Mouse (Mus musculus) intestine, embryonic 16.5 days (tissue): ENCODE measurements around the gene Slc22a23. TPM values are rescaled to one million over a fixed set of nuclear protein-coding genes. Genes with fewer than 3 reads are reported as not detected.
"Not testable (repeated sequence)": the region's sequence is repeated elsewhere in the genome, so short reads cannot be mapped to it uniquely, and the experiment has no call there.

Experiments
- ATAC-seq: fragments of 200-750 bp; cut with Nextera tagmentation; 2 replicates; pipeline ENCODE4 v1.8.0; 2017; ENCODE audit warnings: moderate TSS enrichment, moderate library complexity
- H3K27ac ChIP-seq: fragments of 300-500 bp; sonication (generic); 2 replicates; pipeline ENCODE4 v1.5.1; 2014; ENCODE audit warnings: mild to moderate bottlenecking, low read length
- H3K27me3 ChIP-seq: fragments of 300-500 bp; sonication (generic); replicated peaks from 2 replicates; pipeline ENCODE4 v1.6.1; 2014; ENCODE audit warnings: low read length, control low read depth, mixed read lengths; ENCODE audit not compliant: control insufficient read depth, insufficient read depth
- H3K36me3 ChIP-seq: fragments of 300-500 bp; sonication (generic); 2 replicates; pipeline ENCODE4 v1.6.1; 2014; ENCODE audit warnings: low read length, control low read depth; ENCODE audit not compliant: control insufficient read depth, insufficient read depth
- H3K4me1 ChIP-seq: fragments of 300-500 bp; sonication (generic); 2 replicates; pipeline ENCODE4 v1.6.1; 2014; ENCODE audit warnings: low read length, control low read depth, mixed read lengths; ENCODE audit not compliant: control insufficient read depth, insufficient read depth
- H3K4me2 ChIP-seq: fragments of 300-500 bp; sonication (generic); 2 replicates; pipeline ENCODE4 v1.6.1; 2014; ENCODE audit warnings: low read depth, low read length, control low read depth
- H3K4me3 ChIP-seq: fragments of 300-500 bp; sonication (generic); 2 replicates; pipeline ENCODE4 v1.5.1; 2014; ENCODE audit warnings: mild to moderate bottlenecking, low read length
- H3K9ac ChIP-seq: fragments of 300-500 bp; sonication (generic); 2 replicates; pipeline ENCODE4 v1.6.1; 2014; ENCODE audit warnings: low read depth, low read length
- H3K9me3 ChIP-seq: fragments of 300-500 bp; sonication (generic); 2 replicates; pipeline ENCODE4 v1.6.1; 2016; ENCODE audit warnings: low read length, control low read depth; ENCODE audit not compliant: control insufficient read depth
- WGBS: fragments of 180-500 bp; shearing (Covaris S2); extraction: QIAGEN DNeasy Blood & Tissue Kit; methylation state at CpG from one replicate; pipeline ENCODE4 v1.1.7; 2014; 5-methylcytosine and 5-hydroxymethylcytosine counted together
- polyA plus RNA-seq: library from polyadenylated mRNA; unstranded; fragments of >200 nt; fragmentation: Nextera tagmentation; extraction: Ambion mirVana; gene quantifications from 2 replicates; pipeline ENCODE4 v1.2.1, GENCODE M21; 2015

Gene Slc22a23
- 2.2 and 2.4 TPM in 2 replicates for polyA plus RNA-seq

DNA sequence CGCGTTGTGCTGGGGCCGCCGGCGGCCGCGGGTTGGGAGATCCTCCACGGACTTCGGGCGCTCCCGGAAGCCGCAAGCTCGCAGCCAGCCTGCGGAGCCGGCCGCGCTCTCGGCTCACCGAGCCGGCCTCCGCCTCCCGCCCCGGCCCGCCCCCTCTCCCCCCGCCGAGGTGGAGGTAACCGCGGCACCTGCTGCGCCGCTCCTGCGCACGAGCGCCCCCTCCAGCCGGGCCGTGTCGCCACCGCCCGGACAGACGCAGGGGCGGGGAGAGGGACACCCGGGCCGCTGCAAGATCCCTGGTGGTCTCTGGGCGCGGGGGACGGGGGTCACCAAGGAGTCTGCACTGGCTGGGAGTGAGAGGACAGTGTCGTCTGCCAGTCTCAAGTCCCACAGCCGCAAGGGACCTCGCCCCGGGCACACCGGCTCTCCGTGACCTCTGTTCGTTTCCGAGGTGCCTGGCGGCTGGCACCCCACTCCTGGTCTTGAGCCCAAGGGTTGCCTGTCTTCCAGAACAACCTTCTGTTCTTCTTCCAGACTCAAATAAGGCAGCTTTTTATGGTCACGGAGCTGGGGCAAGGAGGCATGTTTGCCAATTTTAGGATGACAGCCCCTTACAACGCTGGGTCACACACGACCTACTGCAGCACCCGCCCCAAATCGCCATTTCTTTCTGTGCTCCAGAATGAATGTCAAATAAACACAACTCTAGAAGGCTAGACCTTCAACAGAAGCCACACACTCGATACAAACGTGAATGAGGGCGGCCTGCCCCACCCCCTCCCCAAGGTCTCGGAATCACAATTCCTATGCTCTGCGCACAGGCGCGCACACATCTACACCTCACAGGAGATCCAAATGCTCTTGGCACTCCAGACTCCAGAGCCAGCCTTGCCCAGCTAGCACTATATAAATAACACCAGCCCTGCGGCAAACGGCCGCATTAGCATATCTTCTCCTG, at the start of gene Slc22a23:
Gene Slc22a23 (minus strand): TSS at position 55 of the 958 bp plus-strand sequence.
- ATAC-seq: peak; percentile 87
- H3K4me2 ChIP-seq: peak within 1 kb of the TSS; percentile 93
- H3K27me3 ChIP-seq: peaks cover 2% of the 10 kb centered on the region; the same call in 1 of the 2 replicates
- no peaks in the 10 kb centered on the region for H3K36me3 ChIP-seq
- peak within 1 kb of the TSS; percentile 83 for H3K9ac ChIP-seq
- 3% methylated on average over 64 of the region's 69 CpGs for WGBS
- H3K27ac ChIP-seq: peak within 1 kb of the TSS; percentile 41; the same call in 1 of the 2 replicates
- H3K4me1 ChIP-seq: peaks cover 27% of the 10 kb centered on the region
- peak within 1 kb of the TSS; percentile 74 for H3K4me3 ChIP-seq
- H3K9me3 ChIP-seq: no peaks in the 10 kb centered on the region

DNA sequence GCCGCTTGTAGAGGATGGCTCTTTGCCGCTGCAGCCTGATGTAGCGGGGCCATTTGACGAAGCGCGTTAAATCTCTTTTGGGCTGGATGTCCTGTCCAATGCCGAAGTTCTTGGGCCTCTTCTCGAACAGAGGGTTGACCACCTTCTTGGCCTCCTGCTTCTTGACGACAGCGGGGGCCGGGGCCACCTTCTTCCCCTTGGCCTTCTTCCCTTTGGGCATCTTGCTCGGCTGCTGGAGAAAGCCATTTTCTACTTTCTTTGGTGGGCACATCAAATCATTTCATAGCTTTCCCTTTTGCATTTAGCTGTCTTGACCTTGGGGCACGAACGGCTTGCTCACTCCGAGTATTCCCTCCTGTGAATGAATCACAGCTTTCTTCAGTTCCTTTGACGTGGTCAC, 49.3 kb upstream of the Slc22a23 start:
- WGBS: 81% methylated on average over 12 of the region's 16 CpGs
- ATAC-seq, H3K9me3 ChIP-seq: not testable (repeated sequence)

DNA sequence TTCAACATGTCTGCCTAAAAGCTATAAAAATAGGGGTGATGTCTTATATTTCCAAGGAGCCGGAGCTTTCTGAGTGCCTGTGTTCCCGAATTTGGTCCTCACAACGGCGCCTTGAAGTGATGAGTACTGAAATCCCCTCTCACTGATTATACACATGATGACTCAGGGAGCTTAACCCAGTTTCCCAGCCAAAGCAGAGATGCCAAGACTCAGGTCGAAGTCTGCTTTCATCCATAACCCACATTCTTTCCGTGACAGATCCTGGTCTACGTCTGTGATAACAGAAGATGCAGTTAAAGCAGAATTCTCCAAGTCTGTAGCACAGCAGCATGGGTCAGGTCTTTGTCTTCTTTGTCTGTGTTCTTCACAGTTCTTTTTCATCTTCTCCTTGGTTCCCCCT, 47.4 kb upstream of the Slc22a23 start:
- no peaks in the 10 kb centered on the region for H3K4me1 ChIP-seq
- H3K9me3 ChIP-seq: no peaks in the 10 kb centered on the region
- H3K27me3 ChIP-seq: no peaks in the 10 kb centered on the region
- H3K4me2 ChIP-seq: no peak overlapping the region
- whole genome bisulfite sequencing: 69% methylated on average over 7 of the region's 7 CpGs
- H3K36me3 ChIP-seq: no peaks in the 10 kb centered on the region
- no peak for ATAC-seq
- H3K4me3 ChIP-seq: no peak overlapping the region
- no peak overlapping the region for H3K9ac ChIP-seq
- no peak overlapping the region for H3K27ac ChIP-seq

More for the DNA sequence above, 49.3 kb upstream of the Slc22a23 start:
- not testable (repeated sequence) for H3K27me3 ChIP-seq, H3K4me3 ChIP-seq, H3K27ac ChIP-seq, H3K4me1 ChIP-seq, H3K4me2 ChIP-seq, H3K36me3 ChIP-seq, H3K9ac ChIP-seq

DNA sequence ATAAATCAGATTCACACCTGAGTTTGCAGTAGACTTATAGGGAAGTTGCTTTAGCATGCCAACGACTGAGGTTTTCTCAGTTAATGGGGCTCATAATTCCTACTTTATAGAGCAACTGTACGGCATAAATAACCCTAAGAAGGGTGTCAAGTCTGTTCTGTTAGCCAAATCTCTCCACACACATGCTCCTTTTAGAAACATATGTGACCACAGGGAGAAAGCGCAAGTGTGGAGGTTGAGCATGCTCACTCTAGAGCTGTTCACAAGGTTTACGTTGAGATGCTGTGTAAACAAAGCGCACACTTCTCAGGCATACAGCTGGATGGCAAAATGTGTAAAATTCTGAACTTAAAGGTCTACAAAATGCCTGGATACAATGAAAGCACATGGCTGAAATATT, 43.2 kb upstream of the Slc22a23 start:
- H3K27ac ChIP-seq: no peak overlapping the region
- H3K9ac ChIP-seq: no peak overlapping the region
- WGBS: 79% methylated on average over 5 of the region's 5 CpGs
- no peak overlapping the region for H3K4me2 ChIP-seq
- no peaks in the 10 kb centered on the region for H3K9me3 ChIP-seq
- no peaks in the 10 kb centered on the region for H3K4me1 ChIP-seq
- H3K36me3 ChIP-seq: no peaks in the 10 kb centered on the region
- no peaks in the 10 kb centered on the region for H3K27me3 ChIP-seq
- no peak for ATAC-seq
- H3K4me3 ChIP-seq: no peak overlapping the region

DNA sequence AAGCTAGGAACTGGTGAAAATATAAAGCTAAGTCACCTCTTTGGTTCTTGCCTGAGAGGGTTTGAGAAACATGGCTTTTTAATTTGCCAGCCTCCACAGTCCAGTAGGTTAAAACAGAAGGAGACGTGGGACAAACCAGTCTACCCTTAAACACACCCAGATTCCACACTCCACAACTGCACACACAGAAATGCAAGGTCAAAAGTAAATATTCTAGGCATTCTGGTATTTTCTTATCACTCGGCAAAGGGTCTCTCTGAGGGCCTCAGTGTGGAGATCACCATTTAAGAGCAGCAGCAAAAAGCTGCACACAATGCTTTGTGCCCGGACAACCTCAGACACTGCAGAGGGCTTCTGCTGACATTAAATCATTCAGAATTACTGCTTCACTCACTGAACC, 38.4 kb upstream of the Slc22a23 start:
- Histone ChIP-seq H3K9me3 (no peaks in the 10 kb centered on the region), H3K9ac (no peak overlapping the region), H3K4me1 (no peaks in the 10 kb centered on the region), H3K4me3 (no peak overlapping the region), H3K4me2 (no peak overlapping the region), H3K27ac (no peak overlapping the region), H3K36me3 (no peaks in the 10 kb centered on the region), H3K27me3 (no peaks in the 10 kb centered on the region)
- WGBS: 46% methylated on average over 3 of the region's 3 CpGs
- no peak for ATAC-seq

DNA sequence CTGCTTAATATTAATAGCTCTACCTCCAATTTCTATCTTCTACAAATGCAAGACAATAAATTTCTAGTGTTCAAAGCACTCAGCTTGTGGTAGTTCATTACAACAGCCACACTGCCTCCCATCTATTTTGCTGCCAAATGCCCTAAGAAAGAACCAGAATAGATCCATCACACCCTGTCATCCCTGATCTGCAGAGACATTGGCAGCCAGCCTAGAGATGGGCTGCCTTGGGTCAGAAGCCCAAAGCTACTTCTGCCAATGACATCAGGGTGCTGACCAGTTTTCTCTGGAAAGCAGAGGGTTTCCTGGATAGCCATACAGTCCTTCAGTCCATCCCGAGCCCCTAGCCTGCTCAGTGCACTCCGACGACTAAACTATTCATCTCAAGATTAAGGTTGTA, 33.9 kb upstream of the Slc22a23 start:
- WGBS: 85% methylated on average over 3 of the region's 3 CpGs
- Histone ChIP-seq H3K4me1 (no peaks in the 10 kb centered on the region), H3K36me3 (no peaks in the 10 kb centered on the region), H3K27ac (no peak overlapping the region), H3K9me3 (no peaks in the 10 kb centered on the region), H3K27me3 (no peaks in the 10 kb centered on the region), H3K4me3 (no peak overlapping the region), H3K9ac (no peak overlapping the region), H3K4me2 (no peak overlapping the region)
- no peak for ATAC-seq

DNA sequence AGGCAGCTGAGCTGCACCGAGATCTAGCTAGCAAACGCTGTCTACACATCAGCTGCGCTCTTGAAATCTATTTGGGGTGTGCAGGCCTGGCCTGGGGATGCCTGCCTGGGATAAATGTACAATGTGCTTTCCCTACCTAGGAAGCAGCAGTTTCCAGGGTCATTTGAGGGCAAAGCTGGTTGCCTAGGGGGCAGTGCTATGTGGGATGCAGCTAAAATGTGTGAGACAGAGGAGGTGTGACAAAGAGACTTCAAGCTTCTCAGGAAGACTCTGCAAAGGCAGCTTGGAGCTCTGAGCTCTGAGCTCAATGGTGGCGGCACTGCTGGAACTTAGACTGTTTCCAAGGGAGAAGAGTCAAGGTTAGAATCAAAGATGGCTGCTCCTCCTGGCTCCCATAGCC, 30.2 kb upstream of the Slc22a23 start:
- Histone ChIP-seq H3K4me1 (no peaks in the 10 kb centered on the region), H3K4me3 (no peak overlapping the region), H3K27me3 (no peaks in the 10 kb centered on the region), H3K4me2 (no peak overlapping the region), H3K9ac (no peak overlapping the region), H3K9me3 (no peaks in the 10 kb centered on the region), H3K36me3 (no peaks in the 10 kb centered on the region), H3K27ac (no peak overlapping the region)
- WGBS: 84% methylated on average over 4 of the region's 4 CpGs
- ATAC-seq: no peak

DNA sequence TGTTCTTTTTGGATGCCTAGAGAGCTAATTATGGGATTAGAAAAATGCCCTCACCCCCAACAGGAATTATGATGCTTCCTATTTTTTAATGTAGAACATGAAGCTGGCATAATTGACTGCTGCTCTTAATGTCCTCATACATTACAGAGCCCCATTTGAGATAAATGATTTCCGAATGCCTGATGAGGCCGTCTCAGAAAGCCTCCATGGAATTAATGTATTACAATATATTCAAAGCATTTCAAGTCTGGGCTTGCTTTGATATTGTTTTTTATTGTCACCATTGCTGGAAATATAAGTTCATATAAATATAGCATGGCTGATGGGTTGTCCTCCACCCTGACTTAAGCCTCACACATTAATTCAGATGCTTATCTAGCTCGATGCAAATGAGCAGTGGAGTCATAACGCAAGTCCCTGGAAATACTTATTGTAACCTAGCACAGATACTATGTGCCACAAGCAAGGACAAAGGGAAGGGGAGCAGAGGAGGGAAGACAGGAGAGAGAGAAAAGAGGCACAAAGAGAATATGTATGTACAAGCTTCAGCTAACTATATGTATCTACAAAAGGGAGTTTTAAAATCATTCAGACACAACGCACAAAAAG, 28.0 kb upstream of the Slc22a23 start:
- no peaks in the 10 kb centered on the region for H3K36me3 ChIP-seq
- H3K4me2 ChIP-seq: no peak overlapping the region
- H3K9me3 ChIP-seq: no peaks in the 10 kb centered on the region
- no peaks in the 10 kb centered on the region for H3K4me1 ChIP-seq
- no peak overlapping the region for H3K9ac ChIP-seq
- no peak overlapping the region for H3K27ac ChIP-seq
- H3K4me3 ChIP-seq: no peak overlapping the region
- WGBS: 90% methylated on average over 5 of the region's 5 CpGs
- ATAC-seq: no peak
- H3K27me3 ChIP-seq: no peaks in the 10 kb centered on the region

DNA sequence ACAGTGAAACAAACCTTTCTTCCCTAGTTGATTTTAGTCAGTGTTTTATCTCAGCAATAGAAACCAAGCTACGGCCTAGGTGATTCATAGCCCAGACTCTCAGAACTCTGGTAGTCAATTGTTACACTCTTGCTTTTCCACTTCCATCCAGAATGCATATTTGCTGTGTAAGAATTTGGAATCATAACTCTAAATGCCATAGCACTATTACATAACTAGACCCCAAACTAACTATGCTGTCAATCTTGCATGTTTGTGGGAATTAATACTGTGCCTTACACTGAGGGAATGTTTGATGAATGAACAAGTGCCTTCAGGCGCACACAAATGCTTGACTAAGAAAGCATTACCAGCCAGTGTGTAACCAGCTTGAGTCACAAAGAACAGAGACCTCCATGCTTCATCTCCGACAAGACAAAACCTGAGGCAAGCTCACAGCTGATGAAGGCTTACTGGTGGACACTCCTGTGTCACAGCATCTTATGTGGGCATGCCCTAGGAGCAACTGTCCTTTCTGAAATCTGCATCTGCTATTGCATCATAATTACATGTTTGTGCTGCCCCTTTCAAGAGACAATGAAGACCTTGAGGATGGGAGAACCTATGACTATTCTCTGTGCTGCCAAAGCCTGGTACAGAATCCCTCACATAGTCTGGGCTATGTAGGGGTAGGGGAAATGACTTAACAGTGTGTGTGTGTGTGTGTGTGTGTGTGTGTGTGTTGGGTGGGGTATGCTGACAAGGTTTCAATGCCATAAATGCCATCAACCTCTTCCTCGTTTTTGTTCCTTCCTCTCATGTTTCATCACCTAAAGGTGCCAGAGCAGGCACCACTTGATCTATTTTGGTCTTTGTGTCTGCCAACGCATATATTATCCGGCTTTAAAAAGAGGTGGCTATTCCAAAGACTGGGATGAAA, 27.2 kb upstream of the Slc22a23 start:
- Histone ChIP-seq H3K27ac (no peak overlapping the region), H3K36me3 (no peaks in the 10 kb centered on the region), H3K9me3 (no peaks in the 10 kb centered on the region), H3K27me3 (no peaks in the 10 kb centered on the region), H3K4me3 (no peak overlapping the region), H3K4me1 (no peaks in the 10 kb centered on the region), H3K9ac (no peak overlapping the region), H3K4me2 (no peak overlapping the region)
- no peak for ATAC-seq
- WGBS: 83% methylated on average over 6 of the region's 6 CpGs
